Mouse (Mus musculus): Measurements from ENCODE around the gene Jazf1.

The Jazf1 gene

DNA sequence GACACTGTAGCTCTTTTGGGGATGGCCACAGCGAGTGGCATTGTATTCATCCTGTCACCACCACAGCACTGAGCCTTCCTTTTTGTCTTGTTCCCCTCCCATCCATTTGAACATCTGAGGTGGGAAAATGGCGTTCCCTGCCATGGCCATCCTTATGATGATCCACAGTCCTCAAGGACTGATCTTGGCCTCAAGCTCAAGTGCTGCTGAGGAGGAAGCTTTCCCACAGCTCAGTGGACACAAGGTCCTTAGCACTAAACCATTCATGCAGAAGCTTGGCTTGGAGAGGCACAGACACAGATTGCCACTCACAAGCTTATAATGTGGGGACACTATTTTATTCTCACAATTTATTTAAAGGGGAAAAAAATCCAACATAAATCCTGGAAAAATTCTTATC lies 58.1 kb downstream of the Jazf1 start:
- no peak for DNase-seq (ENCODE audit: low spot score)

DNA sequence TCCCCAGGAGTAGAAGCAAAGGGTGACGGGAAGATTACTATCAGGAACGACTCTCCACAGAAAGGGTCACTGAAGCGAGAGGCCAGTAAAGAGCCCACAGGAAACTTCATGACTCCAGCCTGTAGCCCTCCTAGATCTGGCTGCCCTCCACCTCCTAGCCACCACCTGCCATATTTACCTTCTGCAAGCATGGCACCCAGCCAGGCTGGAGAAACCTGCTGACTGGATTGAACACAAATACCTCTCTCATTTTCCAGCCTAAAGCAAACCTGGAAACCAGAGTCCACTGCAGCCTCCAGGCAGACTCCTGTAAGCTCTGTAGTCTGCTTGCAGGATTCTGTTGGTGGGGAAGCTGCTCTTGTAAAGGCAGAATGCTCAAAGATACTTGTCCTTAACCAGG lies 62.4 kb downstream of the Jazf1 start:
- DNase-seq (ENCODE audit: low spot score): no peak

DNA sequence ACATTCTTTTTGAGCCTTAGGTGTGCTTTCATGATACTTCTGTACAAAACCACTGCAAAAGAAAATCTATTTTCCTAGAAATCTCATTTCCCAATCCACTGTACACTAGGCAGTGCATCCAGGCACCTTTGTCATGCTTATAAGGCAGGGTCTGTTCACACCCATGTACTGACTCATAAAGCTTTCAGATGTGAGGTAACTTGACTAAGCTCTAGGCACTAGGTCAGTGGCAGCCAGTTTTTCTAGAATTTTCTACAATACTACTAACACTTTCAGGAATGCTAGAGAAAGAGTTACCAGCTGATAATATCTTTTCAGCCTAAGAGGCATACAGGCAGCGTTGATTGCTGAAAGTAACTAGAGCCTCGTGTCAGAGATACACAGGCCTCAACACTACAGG lies 62.9 kb downstream of the Jazf1 start:
- no peak for DNase-seq (ENCODE audit: low spot score)

DNA sequence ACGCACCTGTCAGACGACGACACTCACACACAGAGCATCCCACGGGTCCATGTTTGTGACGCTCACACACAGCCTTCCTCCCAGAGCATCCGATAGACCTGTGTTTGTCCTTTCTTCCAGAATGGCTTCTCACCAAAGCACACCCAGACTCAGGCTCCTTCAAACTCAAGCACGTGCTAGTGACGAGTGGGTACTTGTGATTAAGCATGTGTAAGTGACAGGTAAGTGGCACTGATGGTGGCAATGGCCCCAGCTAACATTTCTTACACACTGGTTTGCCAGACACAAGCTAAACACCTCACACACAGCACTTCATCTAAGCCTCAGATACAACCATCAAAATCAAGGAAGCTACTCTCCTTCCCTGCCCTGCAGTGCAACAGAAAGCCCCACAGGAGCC lies 77.6 kb downstream of the Jazf1 start:
- no peak for DNase-seq (ENCODE audit: low spot score)

DNA sequence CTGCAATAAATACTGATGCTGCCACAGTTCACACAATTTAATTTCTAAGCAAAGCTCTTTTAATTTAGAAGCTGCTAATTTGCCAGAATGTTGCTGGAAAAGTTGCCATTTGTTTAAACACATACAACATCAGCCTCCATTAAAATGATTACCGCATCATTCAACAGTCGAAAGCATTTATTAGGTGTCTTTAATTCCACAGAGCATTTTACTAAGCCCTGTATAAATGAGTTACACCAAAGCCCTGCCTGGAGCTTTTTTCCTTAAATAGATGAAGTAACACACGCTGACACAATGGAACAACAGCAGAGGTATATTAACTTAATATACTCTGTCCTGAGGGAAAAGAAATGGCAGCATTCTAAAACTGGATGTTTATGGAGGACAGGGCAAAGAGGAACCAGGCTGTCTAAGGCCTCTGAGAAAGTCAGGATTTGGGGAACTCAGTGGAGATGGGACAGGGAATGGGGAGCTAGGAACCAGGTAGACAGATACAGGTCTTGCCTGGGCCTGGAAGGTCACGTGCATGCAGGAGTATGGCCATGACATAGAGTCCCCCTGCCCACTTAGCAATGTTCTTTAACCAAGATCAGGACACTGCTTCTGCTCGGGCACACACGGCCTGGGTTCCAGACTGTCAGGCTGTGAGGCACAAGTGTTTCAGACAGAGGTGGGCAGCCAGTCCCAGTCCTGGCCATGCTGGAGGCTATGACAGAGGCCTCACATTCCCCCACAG lies 80.4 kb downstream of the Jazf1 start:
- DNase-seq (ENCODE audit: low spot score): no peak

- DNase-seq (ENCODE audit: low spot score): peak; percentile 24
These were observed 81.0 kb downstream of the Jazf1 start for GRCm38 (mm10) chr6:52987391-52987790.

- DNase-seq (ENCODE audit: low spot score): no peak
These were observed 86.3 kb downstream of the Jazf1 start for GRCm38 (mm10) chr6:52982175-52982574.

DNA sequence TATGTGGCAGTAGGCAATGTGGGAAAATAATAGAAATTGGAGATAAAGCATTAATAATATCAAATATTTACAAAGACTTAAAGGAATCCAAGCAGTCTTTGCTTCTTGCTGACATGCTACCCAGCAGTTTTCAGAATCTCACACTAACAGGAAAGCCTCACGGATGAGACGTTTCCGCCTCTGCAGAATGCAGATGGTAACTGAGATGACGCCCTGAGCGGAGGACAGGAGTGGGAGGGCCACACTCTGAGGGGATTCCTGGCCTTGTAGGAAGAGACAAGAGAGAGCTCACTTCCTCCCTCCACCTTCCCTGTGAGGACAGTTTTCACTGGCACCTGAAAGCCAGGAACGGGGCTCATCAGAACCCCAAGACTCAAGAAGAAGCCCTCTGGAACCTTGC lies 88.9 kb downstream of the Jazf1 start:
- no peak for DNase-seq (ENCODE audit: low spot score)

- no peak for DNase-seq (ENCODE audit: low spot score)
These were observed 95.1 kb downstream of the Jazf1 start for GRCm38 (mm10) chr6:52973351-52973750.

DNA sequence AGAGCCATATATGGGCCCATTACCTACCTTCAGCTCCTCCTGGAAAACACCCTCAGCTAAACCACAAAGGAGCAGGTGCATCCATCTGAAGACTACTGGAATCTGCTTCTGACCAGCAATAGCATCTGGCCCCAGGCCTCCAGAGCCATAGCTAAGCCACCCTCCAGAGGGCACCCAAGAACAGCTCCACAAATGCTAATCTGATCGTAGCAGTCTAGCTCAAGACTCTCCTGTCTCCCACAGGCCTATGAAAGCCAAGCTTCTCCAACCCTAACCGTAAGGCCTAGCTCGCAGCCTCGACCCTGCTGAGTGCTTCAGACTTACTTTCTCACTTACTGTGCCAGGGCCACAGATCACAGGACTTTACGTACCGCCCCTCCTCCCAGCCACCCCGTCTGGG lies 96.3 kb downstream of the Jazf1 start:
- no peak for DNase-seq (ENCODE audit: low spot score)

DNA sequence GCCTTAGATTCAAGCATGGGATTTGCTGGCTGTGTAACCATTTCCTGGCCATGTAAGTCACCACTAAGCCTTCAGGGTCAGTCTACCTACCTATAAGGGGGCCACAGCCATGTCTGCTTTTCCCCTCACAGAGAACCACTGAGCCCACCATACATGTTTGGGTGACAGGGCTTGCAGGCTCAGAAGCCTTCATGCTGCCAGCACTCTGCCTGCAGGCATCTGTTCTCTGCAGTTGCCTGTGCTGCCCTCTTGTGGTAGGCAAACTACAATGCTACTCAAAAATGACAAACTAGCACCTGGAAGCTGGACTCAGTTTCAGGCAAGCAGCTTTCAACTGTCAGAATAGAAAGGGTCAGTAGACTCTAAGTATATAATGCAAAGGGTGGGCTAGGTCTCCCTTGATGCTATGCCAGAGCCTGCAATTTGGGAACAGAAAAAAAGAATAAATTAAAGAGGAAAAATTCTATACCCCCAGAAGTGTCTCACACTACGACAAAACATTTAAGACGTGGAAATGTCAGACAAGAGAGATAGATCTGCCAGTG lies 98.6 kb downstream of the Jazf1 start:
- peak; percentile 17 for DNase-seq (ENCODE audit: low spot score)

DNA sequence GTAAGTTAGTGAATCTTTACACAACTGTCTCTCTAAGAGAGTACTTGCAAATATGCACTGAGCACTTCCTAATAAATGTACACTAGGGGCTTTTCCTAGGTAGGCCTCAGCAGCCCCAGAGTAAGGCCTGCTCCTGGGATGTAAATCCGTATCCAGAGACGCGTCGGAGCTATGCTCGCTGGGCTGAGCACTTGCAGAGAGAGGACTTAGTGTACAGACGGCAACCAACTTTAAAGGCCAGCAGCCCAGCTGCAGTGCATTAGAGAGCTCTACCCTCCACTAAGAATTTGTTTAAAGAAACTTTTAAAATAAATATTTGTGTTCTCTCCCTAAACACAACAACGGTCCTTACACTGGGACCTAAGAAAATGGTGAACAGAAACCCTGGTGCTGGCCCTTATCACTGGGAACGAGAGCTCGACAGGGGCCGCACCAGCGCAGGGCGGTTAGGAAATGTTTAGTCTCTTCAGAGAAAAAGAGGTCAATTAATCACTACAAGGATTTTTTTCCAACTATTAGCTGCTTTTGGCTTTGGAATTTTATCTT lies 100.0 kb downstream of the Jazf1 start:
- DNase-seq (ENCODE audit: low spot score): no peak

- no peak for DNase-seq (ENCODE audit: low spot score)
These were observed 100.7 kb downstream of the Jazf1 start for GRCm38 (mm10) chr6:52967557-52968270.

DNA sequence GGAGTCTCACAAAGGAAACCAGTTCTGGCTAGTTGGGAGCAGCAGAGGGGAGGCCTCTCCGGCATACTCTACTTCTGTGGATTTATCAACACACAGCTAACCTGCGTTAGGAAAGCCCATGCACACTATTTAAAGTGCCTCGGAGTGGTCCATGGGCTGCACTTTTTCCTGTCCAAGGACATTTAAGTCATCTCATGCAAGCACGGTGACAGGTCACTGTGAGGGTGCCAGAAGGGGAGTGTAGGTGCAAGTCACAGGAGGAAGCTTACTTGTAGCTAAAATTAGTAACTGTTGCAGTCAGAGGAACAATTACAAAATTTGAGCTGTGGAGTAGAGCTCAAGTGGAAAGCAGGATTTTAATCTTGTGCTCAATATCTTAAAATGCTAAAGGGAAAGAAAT lies 102.4 kb downstream of the Jazf1 start:
- DNase-seq (ENCODE audit: low spot score): no peak

GRCm38 (mm10) chr6:52965340-52965739 lies 103.1 kb downstream of the Jazf1 start:
- DNase-seq (ENCODE audit: low spot score): no peak

- DNase-seq (ENCODE audit: low spot score): no peak
These were observed 104.4 kb downstream of the Jazf1 start for GRCm38 (mm10) chr6:52963840-52964690.

- no peak for DNase-seq (ENCODE audit: low spot score)
These were observed 105.0 kb downstream of the Jazf1 start for GRCm38 (mm10) chr6:52963430-52963732.

DNA sequence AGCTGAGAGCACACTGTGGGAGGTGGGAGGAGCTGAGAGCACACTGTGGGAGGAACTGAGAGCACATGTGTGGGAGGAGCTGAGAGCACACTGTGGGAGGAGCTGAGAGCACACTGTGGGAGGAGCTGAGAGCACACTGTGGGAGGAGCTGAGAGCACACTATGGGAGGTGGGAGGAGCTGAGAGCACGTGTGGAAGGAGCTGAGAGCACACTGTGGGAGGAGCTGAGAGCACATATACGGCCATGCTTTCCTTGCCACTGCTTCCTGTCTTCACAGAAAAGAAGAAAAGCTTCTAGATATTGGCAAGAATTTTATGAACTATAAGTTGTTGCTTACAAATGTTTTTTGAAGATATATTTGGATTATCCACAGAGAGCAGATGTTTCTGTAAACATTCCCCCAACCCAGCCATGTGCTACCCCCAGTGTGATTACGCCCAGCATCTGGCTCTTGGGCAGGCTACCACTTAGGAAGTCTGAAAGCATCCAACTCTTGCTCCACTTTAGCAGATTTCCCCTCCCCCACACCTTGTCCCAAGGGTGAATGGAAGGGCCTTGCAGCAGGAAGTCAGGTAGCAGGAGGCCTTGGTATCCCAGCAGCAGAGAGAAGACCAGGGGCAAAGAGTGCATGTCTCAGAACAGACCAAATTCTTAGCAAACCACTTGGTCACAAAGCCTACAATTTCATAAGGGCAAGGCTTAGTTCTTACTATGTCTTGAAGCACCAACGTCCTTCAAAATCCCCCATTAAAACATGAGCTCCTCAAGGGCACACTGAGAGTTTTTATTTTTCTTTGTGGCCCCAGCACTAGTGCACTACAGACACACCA lies 105.6 kb downstream of the Jazf1 start:
- DNase-seq (ENCODE audit: low spot score): no peak

GRCm38 (mm10) chr6:52961660-52962490 lies 106.6 kb downstream of the Jazf1 start:
- DNase-seq (ENCODE audit: low spot score): no peak

DNA sequence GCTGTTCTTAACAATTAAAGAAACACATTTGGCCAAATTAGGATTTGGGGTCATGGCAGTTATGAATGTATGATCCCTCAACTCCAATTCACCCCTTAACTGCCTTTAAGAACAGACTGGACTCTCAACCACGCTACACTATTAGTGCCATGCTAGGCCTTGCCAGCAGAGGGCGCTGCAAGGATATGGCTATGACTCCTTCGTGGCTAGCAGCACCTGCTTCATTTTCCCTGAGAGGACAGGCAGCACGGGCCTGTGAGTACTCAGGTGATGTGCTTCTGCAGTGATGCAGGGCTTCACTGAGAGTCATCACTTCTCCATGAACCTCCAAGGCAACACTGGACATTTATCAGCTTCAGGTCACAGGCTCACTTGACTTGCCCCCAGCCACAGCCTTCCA lies 110.7 kb downstream of the Jazf1 start:
- DNase-seq (ENCODE audit: low spot score): peak; percentile 38

- DNase-seq (ENCODE audit: low spot score): no peak
These were observed 112.3 kb downstream of the Jazf1 start for GRCm38 (mm10) chr6:52956131-52956530.
